Mouse (Mus musculus): ENCODE measurements around the gene Gm9972. TPM values are rescaled to one million over a fixed set of nuclear protein-coding genes. Genes with fewer than 3 reads are reported as not detected.

Gene Gm9972
- polyA plus RNA-seq (2014; fragmentation: Illumina TruSeq; extraction: RNeasy Lipid Tissue Mini Kit (QIAGEN cat#74804); ENCODE audit: low read depth, low replicate concordance) = not detected

GRCm38 (mm10) chr11:43035446-43035845, at the start of gene Gm9972:
Gene Gm9972 (plus strand): TSS chr11:43035746.

Other genes with a start within 250 kb of the Gm9972 start
- 0.08 TPM for gene Atp10b, start 114.1 kb downstream of the Gm9972 start, polyA plus RNA-seq (2014; fragmentation: Illumina TruSeq; extraction: RNeasy Lipid Tissue Mini Kit (QIAGEN cat#74804); ENCODE audit: low read depth, low replicate concordance)

Data from liver, adult 10 weeks (tissue).